Mouse (Mus musculus): ENCODE measurements around the gene Dedd.
A peak's percentile ranks its signal among the peaks of the same experiment; 100 is the strongest.
"Not testable (repeated sequence)": the region's sequence is repeated elsewhere in the genome, so short reads cannot be mapped to it uniquely, and the experiment has no call there.

The Dedd gene

DNA sequence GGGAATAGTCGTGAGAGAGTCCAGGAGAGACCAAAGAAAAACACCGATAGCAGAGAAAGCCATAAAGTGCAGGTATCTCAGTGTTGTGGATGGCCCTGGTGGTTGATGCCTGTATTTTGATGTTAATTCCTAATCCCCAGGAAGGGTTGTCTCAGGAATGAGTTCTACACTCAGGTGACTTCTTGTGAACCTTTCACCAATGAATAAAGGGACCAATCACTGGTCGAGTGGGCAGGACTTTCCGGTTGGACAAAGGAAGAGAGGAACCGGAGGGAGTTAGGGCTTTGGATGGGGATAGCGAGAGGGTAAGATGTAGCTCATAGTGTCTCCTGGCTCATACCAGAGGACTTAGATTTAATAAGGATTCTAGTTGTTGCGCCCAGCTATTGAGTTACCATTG, 9.2 kb upstream of the Dedd start:
- DNase-seq (ENCODE audit: low spot score) = no peak

DNA sequence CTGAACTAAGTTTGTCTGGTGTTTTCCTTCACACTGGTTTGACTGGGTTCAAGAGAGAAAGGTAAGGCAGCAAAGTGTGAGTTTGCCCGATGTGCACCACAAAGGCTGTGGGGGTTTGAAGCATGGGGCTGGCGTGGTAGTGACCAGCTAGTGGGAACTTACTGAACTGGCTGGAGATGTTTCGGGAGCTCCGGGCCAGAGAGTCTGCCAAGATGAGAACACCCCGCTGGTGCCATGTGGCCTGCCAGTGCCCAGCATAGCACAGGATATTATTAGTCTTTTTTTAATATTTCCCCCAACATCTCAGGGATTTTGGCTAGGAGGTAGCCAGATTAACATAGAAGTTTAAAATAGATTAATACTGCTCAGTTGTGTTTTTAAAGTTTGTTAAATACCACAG, 8.8 kb upstream of the Dedd start:
- no peak for DNase-seq (ENCODE audit: low spot score)

DNA sequence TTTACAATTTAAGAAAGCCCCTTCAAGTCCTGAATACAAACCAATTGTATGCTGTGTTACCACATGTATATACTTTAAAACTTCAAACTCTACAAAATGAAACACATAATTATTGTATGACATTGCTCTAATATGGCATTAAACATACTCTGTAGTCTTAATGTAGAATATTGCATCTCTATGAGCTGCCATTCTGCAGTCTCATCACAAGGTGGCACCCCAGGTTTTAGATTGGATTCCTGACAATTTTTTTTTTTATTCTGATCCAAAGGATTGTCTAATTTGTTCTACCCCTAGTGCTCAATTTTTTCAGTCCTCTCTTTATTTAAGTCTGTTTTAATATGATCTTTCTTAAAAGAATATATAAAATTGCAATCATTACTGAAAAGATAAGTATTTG, 7.5 kb upstream of the Dedd start:
- no peak for DNase-seq (ENCODE audit: low spot score)

DNA sequence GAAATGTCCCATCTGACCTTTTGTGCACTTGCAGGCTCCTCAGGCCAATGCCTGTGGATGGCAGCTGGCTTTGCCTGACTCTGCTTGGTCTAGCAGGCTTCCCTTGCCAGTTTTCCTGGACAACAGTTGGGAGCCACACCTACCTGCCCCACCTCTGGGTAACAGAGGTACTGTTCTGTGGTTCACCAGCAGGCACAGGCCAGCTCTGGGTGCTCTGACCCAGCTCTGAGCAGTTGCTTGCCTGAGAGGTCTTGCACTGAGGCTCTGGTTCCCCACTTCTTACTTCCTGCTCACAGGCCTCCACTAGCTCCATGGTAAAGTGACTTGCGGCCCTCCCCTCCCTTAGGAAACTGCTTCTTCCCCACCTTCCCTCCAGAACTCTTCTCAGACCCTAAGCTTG, 6.9 kb upstream of the Dedd start:
- DNase-seq (ENCODE audit: low spot score) = peak; percentile 20

DNA sequence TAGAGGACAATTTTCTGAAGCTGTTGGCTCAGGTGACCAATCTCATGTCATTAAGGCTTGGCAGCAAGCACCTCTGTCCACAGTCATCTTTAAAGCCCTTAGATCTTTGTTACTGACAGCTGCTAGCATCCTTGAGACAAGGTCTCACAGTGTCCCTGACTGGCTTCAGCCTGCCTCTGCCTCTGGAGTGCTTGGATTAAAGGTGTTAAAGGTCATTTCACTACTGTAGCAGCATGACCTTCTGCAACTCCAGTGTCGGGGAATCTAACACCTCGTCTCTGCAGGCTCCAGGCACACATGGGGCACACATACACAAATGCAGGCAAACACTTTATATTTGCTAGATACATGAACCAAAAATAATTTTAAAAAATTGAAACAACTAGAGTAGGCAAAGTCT, 3.4 kb upstream of the Dedd start:
- no peak for DNase-seq (ENCODE audit: low spot score)

GRCm38 (mm10) chr1:171326588-171326987, 2.4 kb upstream of the Dedd start:
- not testable (repeated sequence) for DNase-seq (ENCODE audit: low spot score)

GRCm38 (mm10) chr1:171328244-171328643, 701 bp upstream of the Dedd start:
- no peak for DNase-seq (ENCODE audit: low spot score)

GRCm38 (mm10) chr1:171329433-171330215, 679 bp downstream of the Dedd start:
- peak; percentile 82 for DNase-seq (ENCODE audit: low spot score)

DNA sequence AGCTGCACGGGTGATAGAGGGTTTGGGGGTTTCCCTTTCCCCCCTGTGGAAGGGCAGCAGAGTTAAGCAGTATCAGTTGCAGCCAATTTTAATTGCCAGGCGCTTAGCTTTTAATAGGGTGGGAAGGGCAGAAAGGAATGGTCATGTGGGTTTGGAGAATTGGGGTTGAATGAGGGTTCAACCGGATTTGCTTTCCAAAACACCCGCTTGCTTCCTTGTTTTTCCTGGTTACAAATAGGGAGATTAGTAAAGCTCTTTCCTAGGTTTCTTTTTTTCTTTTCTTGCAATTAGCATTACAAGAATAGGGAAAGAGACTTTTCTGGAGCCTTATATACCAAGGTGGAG, 1.2 kb downstream of the Dedd start:
- DNase-seq (ENCODE audit: low spot score) = no peak

GRCm38 (mm10) chr1:171342262-171343207, 13.6 kb downstream of the Dedd start:
- no peak for DNase-seq (ENCODE audit: low spot score)

DNA sequence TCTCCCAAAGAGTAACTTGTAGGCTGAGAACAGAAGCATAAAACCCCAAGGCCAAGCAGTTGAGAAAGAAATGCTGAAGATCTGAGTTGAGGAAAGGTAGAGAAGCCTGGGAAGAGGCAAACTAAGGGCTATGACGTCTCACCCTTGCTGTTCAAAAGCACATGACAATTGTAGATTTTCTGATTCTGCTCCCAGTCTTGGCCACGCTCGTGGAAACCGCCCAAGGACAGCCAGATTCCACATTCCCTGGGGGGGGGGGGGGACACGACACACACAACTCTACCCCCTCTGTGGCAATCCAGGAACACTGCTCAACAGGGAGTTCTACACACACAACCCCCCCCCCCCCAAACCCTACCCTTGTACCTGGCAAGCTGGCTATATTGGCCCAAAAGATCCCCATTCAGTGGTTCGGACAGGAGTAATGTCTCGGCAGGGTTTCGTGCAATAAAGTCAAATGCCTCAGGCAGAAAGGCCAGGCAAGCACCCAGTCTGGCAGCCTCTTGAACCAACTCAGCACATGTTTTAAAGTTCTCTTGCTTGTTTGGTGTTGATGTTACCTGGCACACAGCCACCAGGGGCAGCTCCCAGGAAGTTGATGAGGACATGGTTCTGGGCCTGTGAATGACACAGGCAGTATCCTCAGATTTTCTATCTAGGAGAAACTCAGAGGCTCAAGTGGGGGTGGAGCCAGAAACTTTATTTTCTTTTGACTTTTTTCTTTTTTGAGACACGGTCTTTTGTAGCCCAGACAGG, 15.2 kb downstream of the Dedd start:
- DNase-seq (ENCODE audit: low spot score) = peak; percentile 52

- DNase-seq (ENCODE audit: low spot score) = no peak
Observed at GRCm38 (mm10) chr1:171344715-171345114, 15.8 kb downstream of the Dedd start.

DNA sequence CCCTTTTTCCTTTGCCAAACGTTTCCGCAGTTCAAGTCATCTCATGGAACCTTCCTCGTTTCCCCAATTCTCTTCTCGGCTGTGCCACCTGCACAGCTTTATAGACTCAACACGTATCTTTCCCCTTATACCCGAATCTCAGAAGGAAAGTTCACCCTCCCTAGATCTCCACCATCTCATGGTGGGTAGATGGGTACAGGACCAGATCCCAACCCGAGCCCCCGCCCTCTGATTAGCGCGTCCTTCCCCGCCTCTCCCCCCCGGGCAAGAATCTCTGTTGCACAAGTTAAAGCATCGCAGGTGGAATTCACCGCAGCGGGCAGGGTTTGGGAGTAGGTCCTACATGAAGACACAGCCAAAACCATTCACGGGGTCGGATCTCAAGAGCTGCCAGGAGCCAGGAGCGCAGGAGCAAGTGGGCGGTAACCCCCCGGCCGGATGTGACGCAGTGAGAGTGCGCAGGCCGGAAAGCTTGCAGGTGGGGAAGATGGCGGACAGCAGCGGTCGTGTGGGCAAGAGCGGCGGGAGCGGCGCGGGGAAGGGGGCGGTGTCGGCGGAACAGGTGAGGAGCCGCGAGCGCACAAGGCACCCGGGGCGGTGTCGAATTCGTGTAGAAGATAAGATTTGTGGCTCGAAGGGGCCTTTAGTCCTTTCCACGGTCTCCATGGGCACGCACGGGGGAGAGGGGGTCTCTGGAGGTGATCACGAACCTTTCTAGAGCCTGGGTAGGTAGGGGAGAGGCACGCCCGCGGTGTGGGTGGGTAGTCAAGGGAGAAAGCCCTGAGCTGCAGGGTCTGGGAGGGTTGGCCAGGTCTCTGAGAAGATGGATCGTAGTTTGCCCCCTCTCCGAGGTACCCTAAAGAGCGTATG, 16.5 kb downstream of the Dedd start, which contains the start of the genes Nit1 and Pfdn2:
TSS of gene Nit1 (minus strand) at position 422 of the 870 bp plus-strand sequence.
TSS of gene Pfdn2 (plus strand) at position 446 of the 870 bp plus-strand sequence.
- DNase-seq (ENCODE audit: low spot score) = peak; percentile 92

GRCm38 (mm10) chr1:171346095-171346450, 17.1 kb downstream of the Dedd start:
- DNase-seq (ENCODE audit: low spot score) = no peak

GRCm38 (mm10) chr1:171348665-171349064, 19.7 kb downstream of the Dedd start:
- no peak for DNase-seq (ENCODE audit: low spot score)

- no peak for DNase-seq (ENCODE audit: low spot score)
Observed at GRCm38 (mm10) chr1:171349210-171349609, 20.3 kb downstream of the Dedd start.

GRCm38 (mm10) chr1:171355812-171356340, 26.9 kb downstream of the Dedd start:
- no peak for DNase-seq (ENCODE audit: low spot score)

- DNase-seq (ENCODE audit: low spot score) = no peak
Observed at GRCm38 (mm10) chr1:171356814-171357213, 27.9 kb downstream of the Dedd start.

DNA sequence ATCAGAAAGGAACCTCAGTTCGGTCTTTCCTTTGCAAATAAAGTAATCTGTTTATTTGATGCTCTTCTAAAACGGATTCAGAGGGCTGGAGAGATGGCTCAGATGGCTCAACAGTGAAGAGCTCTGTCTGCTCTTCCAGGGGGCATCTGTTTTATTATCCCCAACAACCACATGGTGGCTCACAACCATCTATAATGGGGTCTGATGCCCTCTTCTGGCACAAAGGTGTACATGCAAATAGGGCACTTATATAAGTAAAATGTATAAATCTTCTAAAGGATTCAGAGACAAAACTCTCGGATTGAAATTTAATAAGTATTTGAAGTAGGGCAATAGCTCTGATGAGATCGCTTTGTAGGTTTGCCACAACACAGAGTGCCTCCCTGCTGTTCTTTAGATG, 29.5 kb downstream of the Dedd start:
- no peak for DNase-seq (ENCODE audit: low spot score)

GRCm38 (mm10) chr1:171360253-171360652, 31.3 kb downstream of the Dedd start:
- DNase-seq (ENCODE audit: low spot score) = peak; percentile 21

GRCm38 (mm10) chr1:171360656-171361055, 31.7 kb downstream of the Dedd start, which contains the start of gene Klhdc9:
Gene Klhdc9 (minus strand): TSS chr1:171360798.
- DNase-seq (ENCODE audit: low spot score) = peak; percentile 93
